Mouse (Mus musculus) cortical plate, adult 2 months (tissue): ENCODE data around the gene Hyal3.

Experiments used
- CTCF ChIP-seq: fragments of 200-500 bp; IDR thresholded peaks from 2 replicates; pipeline ENCODE4 v1.5.1; 2011; ENCODE audit warnings: mild to moderate bottlenecking, control low read depth, low read length; ENCODE audit not compliant: insufficient read depth; ENCODE audit errors: extremely low read depth
- POLR2A ChIP-seq: fragments of 200-500 bp; IDR thresholded peaks from 2 replicates; pipeline ENCODE4 v1.6.1; 2011; ENCODE audit warnings: mild to moderate bottlenecking, low read length, control low read depth; ENCODE audit not compliant: insufficient read depth; ENCODE audit errors: extremely low read depth

- no peak for TF ChIP-seq CTCF
- TF ChIP-seq POLR2A: no peak
Observed at GRCm38 (mm10) chr9:107620954-107621353, 40.3 kb downstream of the Hyal3 start.
